Mouse (Mus musculus): ENCODE measurements around the gene Eef2kmt.
"Not testable (repeated sequence)": the region's sequence is repeated elsewhere in the genome, so short reads cannot be mapped to it uniquely, and the experiment has no call there.

The Eef2kmt gene

DNA sequence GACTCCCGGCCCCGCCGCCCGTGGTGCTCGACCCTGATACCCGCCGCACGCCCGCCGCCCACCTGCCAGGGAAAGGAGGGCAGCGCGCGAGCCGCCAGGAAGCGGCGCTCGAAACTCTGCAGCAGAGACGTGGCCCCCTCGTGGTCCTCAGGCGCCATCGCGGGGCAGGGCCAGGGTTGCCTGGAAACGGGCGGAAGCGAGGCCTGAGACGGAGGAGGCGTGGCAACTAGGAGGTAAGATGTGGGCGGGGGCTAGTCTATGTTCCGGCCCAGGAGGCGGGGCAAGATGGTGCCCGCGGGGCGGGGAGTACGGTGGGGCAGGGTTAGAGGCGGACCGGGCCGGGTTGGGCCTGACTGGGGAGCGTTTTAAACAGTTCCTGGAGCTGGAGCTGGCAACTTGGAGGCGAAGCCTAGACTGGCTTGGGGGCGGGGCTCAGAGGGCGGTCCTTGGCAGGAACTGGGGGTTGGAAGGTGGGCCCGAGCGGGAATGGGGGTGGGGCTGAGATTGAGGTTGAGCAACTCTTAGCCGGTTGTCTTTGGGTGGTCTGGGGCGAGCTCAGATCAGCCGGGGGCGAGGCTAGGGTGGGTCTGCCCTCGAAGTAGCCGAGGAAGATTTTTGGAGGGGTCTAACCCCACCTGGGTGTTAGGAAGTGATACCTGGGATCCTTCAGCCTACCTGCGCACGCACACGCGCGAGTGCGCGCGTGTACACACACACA is at the start of gene Eef2kmt:
Gene Eef2kmt, minus strand, starts transcription at position 205 of the 718 bp plus-strand sequence.
- peak; percentile 97 for DNase-seq (ENCODE audit: low read depth)

GRCm38 (mm10) chr16:5295238-5295637 is 39.5 kb upstream of the Eef2kmt start:
- no peak for DNase-seq (ENCODE audit: low read depth)

GRCm38 (mm10) chr16:5285376-5285775 is 29.6 kb upstream of the Eef2kmt start:
- DNase-seq (ENCODE audit: low read depth) = no peak

DNA sequence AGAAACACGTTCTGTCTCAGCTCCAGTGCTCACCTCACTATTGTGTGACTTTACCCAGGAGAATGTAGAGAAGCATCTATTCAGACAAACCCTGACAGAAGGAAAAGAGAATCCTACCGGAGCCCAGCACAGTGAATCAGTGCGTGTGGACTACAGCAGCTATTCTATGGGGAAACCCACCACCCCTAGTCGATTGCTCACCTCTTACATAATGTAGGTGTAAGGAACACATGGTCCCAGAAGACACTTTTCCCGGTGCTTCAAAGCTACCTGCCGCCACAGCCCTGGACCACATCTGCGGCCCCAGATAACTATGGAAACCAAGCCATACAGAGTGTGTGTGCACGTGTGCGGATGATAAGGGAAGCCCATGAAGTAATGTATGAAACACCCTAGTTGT is 26.9 kb upstream of the Eef2kmt start:
- DNase-seq (ENCODE audit: low read depth) = no peak

DNA sequence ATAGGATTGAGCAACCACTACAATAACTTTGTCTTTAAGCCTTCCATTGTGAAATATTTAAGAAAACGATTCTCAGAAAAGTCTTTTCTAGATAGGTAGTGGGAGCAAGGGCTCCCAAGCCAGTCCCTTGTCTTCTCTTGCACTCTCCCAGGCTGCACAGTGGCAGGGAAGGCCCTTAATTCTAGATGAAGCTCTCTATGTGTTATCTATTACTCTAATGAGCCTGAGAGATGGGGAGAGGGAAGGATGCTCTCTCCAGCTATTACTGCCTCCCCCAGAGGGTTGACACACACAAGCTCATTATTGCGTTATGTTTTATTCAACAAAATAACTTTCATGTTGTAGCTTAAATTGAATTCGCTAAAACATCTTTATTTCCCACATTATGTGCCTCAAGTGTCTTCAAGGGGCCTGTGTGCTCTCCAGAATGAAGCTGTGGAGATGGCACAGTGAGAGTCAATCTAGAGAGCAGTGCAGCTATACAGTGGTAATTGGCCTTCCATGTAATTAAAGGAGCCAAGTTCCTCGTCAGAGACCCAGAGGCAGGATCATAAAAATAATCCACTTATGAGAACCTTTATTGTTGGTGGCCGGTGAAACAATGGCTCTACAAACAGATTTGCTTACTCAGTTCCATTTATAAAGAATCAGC is 23.9 kb upstream of the Eef2kmt start:
- DNase-seq (ENCODE audit: low read depth) = no peak

DNA sequence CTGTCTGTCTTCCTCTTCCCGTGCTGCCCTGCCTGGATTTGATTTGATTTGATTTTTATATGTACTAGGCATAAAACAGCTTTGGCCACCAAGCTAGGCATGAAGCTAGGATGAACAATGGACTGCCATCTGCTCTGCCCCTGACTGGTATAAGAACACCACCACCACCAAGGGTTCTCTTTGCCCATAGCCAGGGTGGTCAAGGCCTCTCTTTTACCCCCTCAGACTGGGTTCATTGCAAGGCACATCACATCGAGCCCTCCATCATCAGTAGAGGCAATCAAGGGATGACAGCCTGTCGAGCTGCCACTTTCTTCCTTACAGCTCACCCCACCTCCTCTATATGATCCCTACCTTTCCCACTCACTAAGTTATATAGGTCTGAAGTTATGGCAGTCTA is 16.6 kb upstream of the Eef2kmt start:
- DNase-seq (ENCODE audit: low read depth) = no peak

- no peak for DNase-seq (ENCODE audit: low read depth)
Measured at GRCm38 (mm10) chr16:5271411-5272035, 15.7 kb upstream of the Eef2kmt start.

DNA sequence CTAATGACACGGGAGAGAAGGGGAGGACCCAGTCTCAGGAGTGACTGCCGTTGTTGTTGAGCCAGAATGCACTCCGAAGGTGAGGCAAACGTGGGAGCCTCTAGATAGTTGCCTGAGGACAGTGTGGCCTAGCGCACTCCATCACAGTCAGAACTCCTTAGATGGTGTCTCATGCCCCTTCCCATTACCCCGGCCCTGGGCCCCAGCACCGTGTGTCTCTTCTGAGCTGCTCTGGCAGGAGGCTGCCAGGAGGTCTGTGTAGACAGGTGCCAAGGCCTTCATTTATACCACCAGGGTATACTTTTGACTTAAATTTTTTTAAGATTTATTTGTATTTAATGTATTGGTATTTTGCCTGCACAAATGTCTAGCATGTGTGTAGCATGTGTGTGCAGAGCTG is 8.1 kb upstream of the Eef2kmt start:
- no peak for DNase-seq (ENCODE audit: low read depth)

DNA sequence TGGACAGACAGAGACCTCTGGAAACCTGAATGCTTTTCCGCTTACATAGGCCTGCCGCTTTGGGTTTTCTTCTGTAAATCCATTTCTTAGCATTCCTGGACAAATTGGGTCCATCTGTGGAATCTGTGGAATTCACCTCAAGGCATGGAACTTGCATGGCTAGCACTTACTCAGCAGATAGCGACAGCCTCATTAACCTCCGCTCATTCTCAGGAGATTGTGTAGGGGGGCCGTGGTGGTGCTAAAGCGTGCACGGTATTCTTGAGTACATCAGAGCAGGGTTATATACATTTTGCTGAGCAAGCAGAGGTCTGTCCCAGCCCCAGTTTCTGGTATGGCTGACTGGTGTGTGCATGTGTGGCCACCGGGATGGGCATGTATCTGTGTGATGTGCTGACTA is 7.4 kb upstream of the Eef2kmt start:
- DNase-seq (ENCODE audit: low read depth) = no peak

GRCm38 (mm10) chr16:5255081-5255740 is 572 bp downstream of the Eef2kmt start:
- DNase-seq (ENCODE audit: low read depth) = peak; percentile 12

GRCm38 (mm10) chr16:5254346-5255025 is 1.3 kb downstream of the Eef2kmt start:
- DNase-seq (ENCODE audit: low read depth) = peak; percentile 66

DNA sequence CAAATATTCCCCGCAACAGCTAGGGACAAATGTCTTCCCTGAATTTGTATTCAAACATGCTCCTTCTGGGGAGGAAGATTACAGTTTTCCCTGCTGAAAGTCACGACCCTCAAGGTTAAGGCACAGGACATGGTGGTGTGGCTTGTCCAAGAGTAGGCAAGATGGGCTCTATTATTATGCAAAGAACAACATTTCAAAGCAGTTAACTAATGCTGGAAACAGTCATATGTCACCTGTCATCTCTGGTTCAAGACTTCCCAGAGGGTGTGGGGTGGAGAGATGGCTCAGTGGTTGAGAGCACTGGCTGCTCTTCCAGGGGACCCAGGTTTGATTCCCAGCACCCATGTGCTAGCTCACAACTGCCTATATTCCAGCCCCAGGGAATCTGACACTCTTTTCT is 3.5 kb downstream of the Eef2kmt start:
- no peak for DNase-seq (ENCODE audit: low read depth)

DNA sequence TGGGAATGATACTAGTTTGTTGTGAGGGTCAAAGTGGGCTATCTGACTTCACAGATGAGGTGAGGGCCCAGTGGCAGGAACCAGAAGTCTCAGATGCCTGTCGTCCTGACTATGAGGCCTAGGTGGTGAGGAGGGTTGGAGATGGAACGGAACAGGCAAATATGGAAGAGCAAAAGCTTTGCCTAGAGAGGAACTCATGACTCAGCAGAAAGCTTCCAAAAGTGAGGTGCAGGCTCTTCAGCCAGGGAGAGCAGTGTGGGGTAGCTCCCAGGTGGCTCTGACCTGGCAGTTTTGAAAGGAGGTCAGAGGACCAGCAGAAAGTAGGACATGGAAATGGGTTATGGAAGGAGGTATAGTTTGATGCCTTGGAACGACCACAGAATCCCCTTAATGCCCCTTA is 4.9 kb downstream of the Eef2kmt start:
- no peak for DNase-seq (ENCODE audit: low read depth)

- DNase-seq (ENCODE audit: low read depth) = peak; percentile 35
Measured at GRCm38 (mm10) chr16:5244411-5244810, 11.4 kb downstream of the Eef2kmt start.

DNA sequence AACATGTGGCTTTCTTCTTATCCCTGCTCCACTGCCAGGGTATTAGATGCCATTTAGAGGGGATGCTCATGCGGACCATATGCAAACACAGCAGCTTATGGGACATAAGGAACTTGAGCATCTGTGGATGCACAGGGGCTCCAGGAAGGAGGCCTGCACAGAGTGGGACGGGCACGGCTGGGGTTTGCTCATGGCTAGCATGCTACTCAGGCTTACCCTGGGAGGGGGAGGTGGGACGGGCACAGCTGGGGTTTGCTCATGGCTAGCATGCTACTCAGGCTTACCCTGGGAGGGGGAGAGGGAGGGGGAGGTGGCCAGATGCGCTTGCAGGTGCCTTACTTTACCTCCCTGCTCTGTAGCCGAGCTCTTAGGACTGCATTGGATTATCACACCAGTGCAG is 12.9 kb downstream of the Eef2kmt start:
- no peak for DNase-seq (ENCODE audit: low read depth)

DNA sequence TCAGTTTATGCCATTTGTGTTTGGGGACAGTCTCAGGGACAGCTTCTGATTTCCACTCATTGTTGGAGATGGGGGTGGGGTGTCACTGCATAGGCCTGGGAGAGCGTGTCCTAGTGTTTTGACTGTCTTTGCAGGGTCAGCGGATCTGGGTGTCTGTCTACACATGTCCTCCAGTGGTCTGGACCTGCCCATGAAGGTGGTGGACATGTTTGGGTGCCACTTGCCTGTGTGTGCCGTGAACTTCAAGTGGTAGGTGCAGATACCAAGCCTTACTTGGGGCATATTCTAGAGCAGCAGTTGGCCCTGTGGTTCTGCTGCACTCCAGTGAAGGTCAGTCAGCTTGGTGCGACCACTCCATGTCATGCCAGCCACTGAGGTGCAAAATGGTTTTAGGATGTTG is 13.4 kb downstream of the Eef2kmt start:
- DNase-seq (ENCODE audit: low read depth) = no peak

GRCm38 (mm10) chr16:5233418-5234313 is 22.1 kb downstream of the Eef2kmt start, which contains the start of gene Alg1:
TSS of gene Alg1 (plus strand) at chr16:5233621.
- peak; percentile 90 for DNase-seq (ENCODE audit: low read depth)

GRCm38 (mm10) chr16:5232982-5233381 is 22.8 kb downstream of the Eef2kmt start:
- no peak for DNase-seq (ENCODE audit: low read depth)

GRCm38 (mm10) chr16:5228103-5228502 is 27.7 kb downstream of the Eef2kmt start:
- DNase-seq (ENCODE audit: low read depth) = not testable (repeated sequence)

DNA sequence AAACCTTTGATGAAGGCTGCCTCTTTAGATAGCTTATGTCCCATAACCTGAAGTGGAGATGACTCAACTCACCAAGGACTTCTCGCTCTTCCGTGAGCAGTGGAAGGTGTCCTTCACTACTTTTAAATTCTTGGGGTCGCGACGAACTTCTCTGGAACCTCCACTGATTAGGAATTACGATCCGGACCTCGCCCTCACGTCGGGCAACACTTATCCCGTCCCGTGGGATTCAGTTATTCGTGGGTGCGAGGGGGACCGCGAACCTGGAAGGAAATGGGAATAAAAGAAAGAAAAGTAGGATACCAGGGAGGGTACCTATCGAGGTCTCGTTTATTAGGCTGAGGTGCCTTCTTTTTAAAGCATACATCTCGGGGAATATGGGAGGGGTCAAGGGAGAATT is 28.3 kb downstream of the Eef2kmt start:
- not testable (repeated sequence) for DNase-seq (ENCODE audit: low read depth)

GRCm38 (mm10) chr16:5226534-5226933 is 29.2 kb downstream of the Eef2kmt start:
- not testable (repeated sequence) for DNase-seq (ENCODE audit: low read depth)

All from c-Kit-positive CD71-negative TER-119-negative erythroid progenitor cells, embryonic 14.5 days (primary cell).